Mouse (Mus musculus) hindbrain, embryonic 10.5 days (tissue): ENCODE results near the gene St3gal2. TPM values are rescaled to one million over a fixed set of nuclear protein-coding genes. Genes with fewer than 3 reads are reported as not detected.
"Not testable (repeated sequence)": the region's sequence is repeated elsewhere in the genome, so short reads cannot be mapped to it uniquely, and the experiment has no call there.

Experiments
- DNase-seq: peaks from one replicate; pipeline ENCODE4 v3.0.0-alpha.2; 2017; ENCODE audit warnings: low spot score
- H3K27ac ChIP-seq: fragments of 300-500 bp; sonication (generic); 2 replicates; pipeline ENCODE4 v1.5.1; 2016; ENCODE audit warnings: mild to moderate bottlenecking, moderate library complexity
- H3K27me3 ChIP-seq: fragments of 300-500 bp; sonication (generic); 2 replicates; pipeline ENCODE4 v1.6.1; 2016; ENCODE audit warnings: mild to moderate bottlenecking; ENCODE audit not compliant: poor library complexity, insufficient read depth, severe bottlenecking
- H3K36me3 ChIP-seq: fragments of 300-500 bp; sonication (generic); 2 replicates; pipeline ENCODE4 v1.6.1; 2016; ENCODE audit warnings: mild to moderate bottlenecking, moderate library complexity
- H3K4me1 ChIP-seq: fragments of 300-500 bp; sonication (generic); replicated peaks from 2 replicates; pipeline ENCODE4 v1.6.1; 2016; ENCODE audit warnings: mild to moderate bottlenecking
- H3K4me3 ChIP-seq: fragments of 300-500 bp; sonication (generic); 2 replicates; pipeline ENCODE4 v1.5.1; 2016; ENCODE audit warnings: mild to moderate bottlenecking, moderate library complexity
- H3K9me3 ChIP-seq: fragments of 300-500 bp; sonication (generic); 2 replicates; pipeline ENCODE4 v1.6.1; 2016; ENCODE audit warnings: mild to moderate bottlenecking, moderate library complexity
- WGBS: fragments of 180-500 bp; shearing (Covaris S2); methylation state at CpG from one replicate; pipeline ENCODE4 v1.1.7; 2016; 5-methylcytosine and 5-hydroxymethylcytosine counted together
- polyA plus RNA-seq: library from polyadenylated mRNA; unstranded; fragments of >200 nt; fragmentation: Nextera tagmentation; extraction: Ambion mirVana; gene quantifications from 2 replicates; pipeline ENCODE4 v1.2.1, GENCODE M21; 2016

Gene St3gal2
- polyA plus RNA-seq, 1 experiment from 2014 or later = 27.1 TPM

DNA sequence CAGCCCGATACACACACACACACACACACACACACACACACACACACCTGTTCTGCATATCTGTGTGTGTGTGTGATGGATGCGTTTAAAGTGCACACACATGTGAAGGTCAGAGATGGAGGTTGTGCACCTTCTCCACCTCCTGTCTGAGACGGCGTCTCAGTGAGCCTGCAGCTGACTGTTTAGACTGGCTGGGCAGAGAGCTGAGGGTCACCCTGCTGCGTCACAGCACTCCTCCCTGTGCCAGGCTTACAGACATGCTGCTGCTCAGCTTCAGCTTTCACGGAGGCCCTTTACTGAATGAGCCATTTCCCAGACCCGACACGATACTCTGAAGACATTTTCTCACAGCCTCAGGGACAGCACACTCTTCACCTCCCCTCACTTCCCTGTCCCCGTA, 70.3 kb downstream of the St3gal2 start:
- peaks cover 92% of the 10 kb centered on the region for H3K36me3 ChIP-seq
- no peaks in the 10 kb centered on the region for H3K27me3 ChIP-seq
- H3K27ac ChIP-seq = no peak overlapping the region
- no peaks in the 10 kb centered on the region for H3K4me1 ChIP-seq
- no peak overlapping the region for H3K4me3 ChIP-seq
- WGBS = 90% methylated on average over 9 of the region's 9 CpGs
- no peak for DNase-seq
- no peaks in the 10 kb centered on the region for H3K9me3 ChIP-seq

DNA sequence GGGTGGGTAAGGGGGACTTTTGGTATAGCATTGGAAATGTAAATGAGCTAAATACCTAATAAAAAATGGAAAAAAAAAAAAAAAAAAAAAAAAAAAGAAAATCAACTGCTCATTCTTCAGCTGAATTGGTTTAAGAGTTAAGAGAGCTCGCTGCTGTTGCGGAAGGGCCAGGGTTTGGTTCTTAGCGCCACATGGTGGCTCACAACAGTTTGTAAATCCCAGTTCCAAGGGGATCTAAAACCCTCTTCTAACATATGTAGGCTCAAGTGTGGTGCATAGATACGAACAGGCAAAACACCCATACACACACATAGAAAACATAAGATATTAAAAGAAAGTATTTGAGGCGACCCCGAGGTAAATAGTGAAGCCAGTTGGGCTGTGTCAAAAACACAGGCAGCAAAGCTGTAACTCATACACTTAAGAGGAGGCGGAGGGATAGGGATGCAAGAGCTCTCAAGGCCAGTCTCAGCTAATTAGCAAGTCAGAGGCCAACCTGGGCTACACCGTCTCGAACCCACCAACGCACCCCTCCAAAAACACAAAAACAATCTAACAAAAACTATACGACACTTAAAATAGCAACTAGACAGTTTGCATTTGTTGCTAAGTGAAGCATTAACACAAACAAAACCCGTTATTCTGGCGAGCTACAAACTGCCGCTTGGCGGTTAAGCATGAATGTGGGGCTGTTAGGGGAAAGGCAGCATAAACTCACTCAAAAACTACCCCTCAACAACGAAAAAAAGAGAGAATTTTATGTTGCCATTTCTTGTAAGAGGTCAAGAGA, 77.1 kb downstream of the St3gal2 start:
- Histone ChIP-seq H3K27me3 (no peaks in the 10 kb centered on the region), H3K4me1 (peaks cover 6% of the 10 kb centered on the region), H3K4me3 (peak overlapping the region; percentile 91), H3K36me3 (peaks cover 28% of the 10 kb centered on the region), H3K27ac (peak overlapping the region; percentile 90), H3K9me3 (no peaks in the 10 kb centered on the region)
- no peak for DNase-seq
- 34% methylated on average over 16 of the region's 16 CpGs for WGBS

DNA sequence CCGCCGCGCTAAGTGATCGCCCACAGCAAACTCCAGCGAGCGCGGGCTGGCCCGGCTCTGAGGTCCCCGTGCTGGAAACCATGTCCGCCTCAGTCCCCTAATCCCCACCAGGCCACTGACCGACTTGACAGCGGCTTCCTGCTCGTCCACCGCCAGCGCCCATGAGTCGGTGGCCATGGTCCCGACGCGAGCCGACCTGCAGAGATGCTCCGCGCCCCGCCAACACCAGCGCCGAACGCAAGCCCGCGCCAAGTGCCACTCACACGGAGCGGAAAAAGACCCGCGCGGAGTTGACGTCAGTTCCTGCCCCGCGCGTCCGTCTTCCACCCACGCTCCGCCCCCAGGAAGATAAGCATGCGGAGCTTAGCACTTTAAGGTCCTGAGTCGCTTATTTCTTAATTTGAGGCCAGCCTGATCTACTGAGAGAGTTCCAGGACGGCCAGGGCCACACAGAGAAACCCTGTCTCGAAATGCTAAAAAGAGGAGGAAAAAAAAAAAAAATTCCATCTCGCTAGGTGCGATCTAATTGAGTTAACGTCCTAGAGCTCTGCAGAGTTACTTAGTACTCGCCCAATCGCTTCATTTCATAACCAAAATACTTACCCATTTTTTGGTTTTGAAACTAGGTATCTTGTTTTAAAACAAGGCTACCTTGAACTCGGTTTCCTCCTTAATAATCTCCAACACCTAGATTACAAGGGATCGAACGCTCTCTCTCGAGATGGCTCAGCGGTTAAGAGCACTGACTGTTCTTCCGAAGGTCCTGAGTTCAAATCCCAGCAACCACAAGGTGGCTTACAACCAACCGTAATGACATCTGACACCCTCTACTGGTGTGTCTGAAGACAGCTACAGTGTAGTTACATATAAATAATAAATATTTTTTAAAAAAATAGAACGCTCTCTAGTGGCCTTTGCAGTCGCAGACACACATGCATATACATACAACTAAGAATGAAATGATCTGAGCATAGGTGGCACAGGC, 78.1 kb downstream of the St3gal2 start, which contains the start of gene Ddx19a:
TSS of gene Ddx19a (minus strand) at position 254 of the 985 bp plus-strand sequence.
- WGBS = 4% methylated on average over 58 of the region's 58 CpGs
- Histone ChIP-seq H3K27me3 (no peaks in the 10 kb centered on the region), H3K9me3 (no peaks in the 10 kb centered on the region), H3K4me1 (peaks cover 6% of the 10 kb centered on the region), H3K36me3 (peaks cover 21% of the 10 kb centered on the region), H3K4me3 (peak within 1 kb of the TSS; percentile 91), H3K27ac (peak within 1 kb of the TSS; percentile 90)
- peak; percentile 87 for DNase-seq

DNA sequence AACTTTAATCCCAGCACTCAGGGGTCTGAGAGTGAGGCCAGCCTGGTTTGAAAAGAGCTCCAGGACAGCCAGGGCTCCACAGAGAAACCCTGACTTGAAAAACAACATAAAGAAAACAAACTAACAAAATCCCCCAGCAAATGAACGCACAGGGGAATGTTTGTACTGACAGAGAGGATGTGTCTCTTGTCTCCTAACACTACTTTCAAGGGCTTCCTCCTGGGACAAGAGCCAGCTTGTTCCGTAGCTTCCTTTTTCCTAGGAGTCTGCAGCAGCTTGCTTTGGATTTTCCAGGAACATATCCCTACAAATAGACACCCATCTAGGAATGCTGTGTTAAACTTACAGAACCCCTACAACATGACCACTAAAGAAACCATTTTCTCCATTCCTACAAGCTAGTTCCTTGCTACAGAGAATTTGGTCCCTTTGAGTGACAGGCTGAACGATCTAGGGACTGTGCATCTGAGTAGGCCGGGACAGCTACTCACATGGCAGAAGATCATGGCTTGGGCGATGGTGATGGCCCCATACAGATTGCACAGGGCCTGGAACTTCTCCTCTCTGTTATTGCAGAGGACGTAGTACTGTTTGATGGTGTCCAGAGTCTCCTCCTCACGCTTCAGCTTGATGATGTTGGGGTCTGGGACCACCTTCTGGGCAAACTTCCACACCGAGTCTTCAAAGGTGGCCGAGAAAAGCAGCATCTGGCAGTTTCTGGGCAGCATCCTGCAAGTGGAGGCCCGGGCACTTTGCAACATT, 90.7 kb downstream of the St3gal2 start:
- not testable (repeated sequence) for H3K27ac ChIP-seq, H3K27me3 ChIP-seq, H3K4me1 ChIP-seq, H3K4me3 ChIP-seq, DNase-seq, H3K9me3 ChIP-seq
- WGBS = 88% methylated on average over 9 of the region's 10 CpGs
- peaks cover 74% of the 10 kb centered on the region for H3K36me3 ChIP-seq

Other genes with a start within 250 kb of the St3gal2 start
- gene Mtss1l, start 198.4 kb upstream of the St3gal2 start, polyA plus RNA-seq = 6.4 and 6.9 TPM in 2 replicates
- 0.37 TPM in 1 of 2 replicates, not detected in the other for gene Il34, start 114.0 kb upstream of the St3gal2 start, polyA plus RNA-seq
- gene Cog4, start 73.3 kb upstream of the St3gal2 start, polyA plus RNA-seq = 70.0 and 75.6 TPM in 2 replicates
- gene Sf3b3, start 73.1 kb upstream of the St3gal2 start, polyA plus RNA-seq = 185 and 217 TPM in 2 replicates
- gene Fuk, start 17.4 kb upstream of the St3gal2 start, polyA plus RNA-seq = 11.3 and 12.4 TPM in 2 replicates
- 22.2 and 25.2 TPM in 2 replicates for gene Ddx19a, start 77.9 kb downstream of the St3gal2 start, polyA plus RNA-seq
- gene Ddx19b, start 111.8 kb downstream of the St3gal2 start, polyA plus RNA-seq = 8.0 and 10.7 TPM in 2 replicates
- 76.2 TPM in 2 replicates for gene Aars, start 113.2 kb downstream of the St3gal2 start, polyA plus RNA-seq
- 17.0 and 17.4 TPM in 2 replicates for gene Exosc6, start 136.4 kb downstream of the St3gal2 start, polyA plus RNA-seq
- gene Clec18a, start 172.5 kb downstream of the St3gal2 start, polyA plus RNA-seq = 1.3 and 1.5 TPM in 2 replicates
- gene Pdpr, start 174.7 kb downstream of the St3gal2 start, polyA plus RNA-seq = 10.4 and 10.8 TPM in 2 replicates